Mouse (Mus musculus) skeletal muscle tissue, adult 2 months (tissue): ENCODE measurements around the gene Myh3.

Source experiments
- DNase-seq: peaks from one replicate; pipeline ENCODE4 v3.0.0-alpha.2; 2012; ENCODE audit warnings: low read depth, low spot score

Myh3 gene

DNA sequence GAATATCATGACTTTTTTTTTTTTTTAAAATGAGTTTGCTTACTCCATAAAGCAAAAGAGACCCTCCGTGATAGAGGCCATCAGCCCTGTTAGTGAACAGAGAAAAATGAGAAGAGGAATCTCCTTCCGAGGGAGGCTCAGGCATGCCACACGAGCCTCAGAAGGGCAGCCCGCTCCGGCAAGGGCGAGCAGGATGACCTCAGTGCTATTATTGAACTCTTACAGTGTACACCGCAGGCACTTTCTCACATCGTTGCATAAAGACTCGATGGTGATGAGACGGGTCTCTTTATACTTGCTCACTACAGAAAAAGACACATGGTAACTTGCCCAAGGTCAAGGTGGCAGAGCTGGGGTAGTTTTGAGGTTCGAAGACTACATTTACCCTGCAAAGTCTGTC is 26.6 kb downstream of the Myh3 start:
- peak; percentile 89 for DNase-seq

DNA sequence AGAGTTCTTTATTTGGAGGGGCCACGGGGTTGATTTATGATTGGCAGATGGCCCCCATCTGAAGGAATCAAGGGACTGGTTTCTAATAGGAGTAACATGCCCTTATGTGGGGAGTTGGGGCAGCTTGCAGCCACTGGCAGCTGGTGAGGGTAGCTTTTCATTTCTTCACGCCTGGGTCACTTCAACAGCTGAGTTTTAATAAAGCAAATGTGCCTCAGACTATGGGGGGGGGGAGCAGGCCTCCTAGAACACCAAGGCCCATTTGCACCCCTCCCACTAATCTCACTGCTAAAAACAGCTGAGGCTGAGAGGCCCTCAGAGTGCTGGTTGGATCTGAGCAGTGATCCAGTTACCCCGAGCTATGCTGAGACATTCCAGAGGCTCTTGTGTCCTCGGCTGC is 27.6 kb downstream of the Myh3 start:
- DNase-seq: peak; percentile 91

DNA sequence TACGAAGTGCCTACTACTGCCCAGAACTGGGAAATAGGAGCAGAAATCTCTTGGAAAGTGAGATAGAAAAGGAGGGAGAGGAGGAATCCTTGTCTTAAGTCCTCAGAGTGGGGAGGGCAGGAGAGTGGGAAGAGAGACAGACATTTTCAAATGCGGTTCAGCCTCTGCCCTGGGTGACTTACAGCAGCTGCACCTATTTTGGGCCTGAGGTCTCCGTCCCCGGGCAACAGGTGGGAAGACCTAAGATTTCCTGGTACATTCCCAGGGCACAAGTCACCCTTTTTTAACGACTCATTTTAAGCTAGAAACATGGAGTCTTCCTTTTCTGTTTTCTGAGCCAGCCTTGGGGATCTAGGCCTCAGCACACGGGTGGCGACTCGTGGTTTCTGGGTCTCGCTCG is 28.9 kb downstream of the Myh3 start:
- DNase-seq: no peak

DNA sequence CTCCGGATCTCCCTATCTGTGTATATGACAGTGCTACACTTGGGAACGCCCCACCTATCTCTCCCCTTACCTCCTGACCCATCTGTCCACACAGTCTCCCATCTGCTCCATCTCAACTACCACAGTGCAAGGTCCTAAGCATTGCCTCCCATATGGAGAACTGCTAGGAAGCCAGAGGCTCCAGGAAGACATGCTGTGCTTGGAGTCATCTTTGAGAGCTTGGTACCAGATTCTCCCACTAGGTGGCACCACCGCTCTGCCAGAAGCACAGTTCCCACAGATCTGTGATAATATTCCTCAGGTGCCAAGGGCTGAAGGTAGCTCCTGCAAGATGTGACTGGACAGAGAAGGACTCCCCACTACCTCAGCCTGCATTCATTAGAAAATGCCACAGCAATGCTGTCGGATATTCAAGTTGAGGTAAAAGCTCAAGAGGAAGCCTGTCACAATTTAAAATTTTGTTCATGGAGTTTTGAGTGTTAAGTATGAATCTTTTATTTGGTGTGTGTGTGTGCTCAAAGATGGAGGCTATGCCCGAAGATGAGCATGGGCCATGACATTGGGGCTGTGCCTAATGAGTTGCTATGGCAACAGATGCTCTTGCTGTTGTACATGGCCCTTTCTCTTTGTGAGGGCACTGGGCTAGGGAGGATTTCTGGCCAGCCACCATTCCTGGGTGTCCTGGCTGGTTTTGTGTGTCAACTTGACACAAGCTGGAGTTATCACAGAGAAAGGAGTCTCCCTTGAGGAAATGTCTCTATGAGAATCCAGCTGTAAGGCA is 32.3 kb downstream of the Myh3 start:
- peak; percentile 85 for DNase-seq

DNA sequence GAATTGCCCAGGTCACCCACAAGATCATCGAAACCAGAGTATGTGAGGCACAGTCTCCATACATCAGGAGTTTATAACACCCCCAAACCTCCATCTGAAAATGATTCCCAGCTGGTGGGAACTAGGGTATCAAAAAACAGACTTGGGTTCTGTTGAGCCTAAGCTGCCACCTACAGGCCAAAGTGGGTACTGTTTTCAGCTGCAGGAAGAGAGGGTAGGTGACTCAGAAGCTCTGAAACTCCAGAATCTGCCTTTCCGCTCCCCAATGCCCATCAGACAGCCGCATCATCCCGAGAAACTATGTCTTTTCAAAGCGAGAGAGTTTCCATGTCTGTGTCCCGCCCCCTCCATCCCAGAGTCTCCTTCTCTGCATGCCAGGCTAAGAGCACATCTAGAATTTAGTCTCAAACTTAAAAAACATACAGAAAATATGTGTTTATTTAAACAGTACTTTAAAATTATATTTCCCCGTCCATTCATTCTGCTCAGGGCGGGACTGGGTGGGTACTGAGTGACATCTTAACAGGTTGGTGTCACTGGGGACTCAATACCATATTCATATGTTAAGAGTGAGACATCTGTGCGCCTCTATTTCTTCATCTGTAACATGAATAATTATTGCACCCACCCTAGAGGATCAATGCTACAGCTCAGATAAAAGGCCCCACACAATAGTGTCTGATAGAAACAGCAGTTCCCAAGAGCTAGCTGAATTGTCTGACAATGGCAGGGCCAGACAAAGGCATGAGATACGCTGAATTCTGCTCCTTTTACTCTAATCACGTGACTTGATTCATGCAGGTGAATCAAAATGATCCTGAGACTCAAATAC is 34.1 kb downstream of the Myh3 start:
- peak; percentile 82 for DNase-seq

DNA sequence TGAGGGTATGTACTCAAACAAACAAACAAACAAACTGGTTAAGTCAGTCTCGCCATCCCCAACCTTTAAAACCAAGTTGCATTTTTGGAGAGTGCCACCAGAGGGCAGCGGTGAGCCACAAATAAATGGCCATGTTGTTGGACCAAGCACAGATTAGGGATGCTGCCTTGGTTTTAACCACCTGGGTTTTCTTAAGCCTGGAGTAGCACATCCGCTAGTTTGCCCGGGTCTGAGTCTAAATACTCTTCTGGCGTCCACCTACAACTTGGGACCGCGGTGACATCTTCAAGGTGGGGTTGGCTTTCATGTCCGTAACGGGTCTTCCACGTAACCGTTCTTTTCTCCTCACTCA is 34.7 kb downstream of the Myh3 start:
- peak; percentile 85 for DNase-seq

DNA sequence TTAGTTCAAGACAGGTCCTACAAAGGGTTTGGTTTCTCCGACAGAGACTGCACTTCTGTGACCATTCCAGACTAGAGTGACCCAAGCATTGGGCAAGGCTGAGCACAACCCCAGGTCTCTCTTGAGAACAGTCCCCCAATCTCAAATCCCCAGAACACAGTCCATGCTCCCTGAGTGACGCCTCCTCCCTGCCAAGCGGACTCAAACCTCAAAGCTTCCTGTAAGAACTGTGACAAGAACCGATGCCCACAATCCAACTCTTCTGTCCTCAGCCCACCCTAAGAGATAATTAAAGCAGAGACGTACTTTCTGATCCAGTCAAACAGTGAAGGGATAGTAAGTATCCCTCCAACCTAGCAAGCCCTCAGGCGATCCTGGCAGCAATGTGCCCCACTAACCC is 35.3 kb downstream of the Myh3 start:
- DNase-seq: peak; percentile 67

DNA sequence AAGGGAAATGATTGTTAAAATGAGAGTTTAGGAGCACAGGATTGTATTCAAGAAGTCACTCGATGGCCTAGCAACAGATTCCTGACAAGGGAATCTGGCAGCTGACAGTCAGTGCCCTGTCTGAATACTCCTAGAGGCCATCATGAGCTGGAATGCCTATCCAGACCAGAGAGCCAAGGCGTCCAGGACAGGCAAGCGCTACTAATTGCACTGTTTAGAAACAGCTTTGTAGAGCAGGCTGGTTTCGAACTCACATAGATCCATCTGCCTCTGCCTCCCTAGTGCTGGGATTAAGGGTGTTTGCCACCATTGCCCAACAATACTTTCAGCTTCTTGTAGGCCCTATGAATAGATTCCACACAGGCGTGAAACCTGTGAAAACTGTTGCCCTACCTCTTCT is 36.2 kb downstream of the Myh3 start:
- no peak for DNase-seq

DNA sequence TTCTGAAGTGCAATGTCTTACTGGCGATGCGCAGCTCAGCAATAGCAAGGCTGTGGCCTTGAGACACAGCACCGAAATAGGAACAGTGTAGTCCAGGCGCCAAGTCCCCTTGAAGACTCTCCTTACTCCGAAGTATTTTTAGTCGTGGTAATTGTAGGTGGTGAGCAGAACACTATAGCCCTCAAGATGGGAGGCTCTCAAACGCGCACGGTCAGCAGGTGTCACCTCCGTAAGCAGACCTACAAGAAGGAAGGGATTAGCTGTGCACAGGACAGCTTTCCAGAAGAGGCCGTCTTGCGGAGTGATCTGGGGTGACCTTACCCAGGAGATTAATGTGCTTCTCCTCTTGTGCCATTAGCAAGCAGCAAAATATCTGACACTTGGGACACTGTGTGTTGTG is 36.8 kb downstream of the Myh3 start:
- peak; percentile 98 for DNase-seq

DNA sequence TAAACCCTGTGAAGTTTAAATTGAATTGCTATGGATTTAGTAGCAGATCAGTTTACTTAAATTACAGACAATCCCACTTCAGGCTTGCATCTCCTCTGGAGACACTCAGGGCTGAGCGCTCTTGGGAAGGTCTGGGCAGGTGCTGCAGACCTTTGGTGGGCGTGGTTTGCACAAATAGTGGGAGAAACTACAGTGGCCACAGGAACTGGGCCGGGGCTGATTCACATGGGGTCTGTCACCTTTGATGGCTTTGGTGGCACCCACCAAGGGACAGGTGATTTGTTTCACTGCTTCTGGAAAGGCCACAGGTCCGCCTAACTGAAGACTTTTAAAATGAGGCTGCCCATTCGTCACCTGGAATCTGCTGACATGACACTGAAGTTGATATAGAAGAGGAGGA is 38.6 kb downstream of the Myh3 start:
- no peak for DNase-seq

DNA sequence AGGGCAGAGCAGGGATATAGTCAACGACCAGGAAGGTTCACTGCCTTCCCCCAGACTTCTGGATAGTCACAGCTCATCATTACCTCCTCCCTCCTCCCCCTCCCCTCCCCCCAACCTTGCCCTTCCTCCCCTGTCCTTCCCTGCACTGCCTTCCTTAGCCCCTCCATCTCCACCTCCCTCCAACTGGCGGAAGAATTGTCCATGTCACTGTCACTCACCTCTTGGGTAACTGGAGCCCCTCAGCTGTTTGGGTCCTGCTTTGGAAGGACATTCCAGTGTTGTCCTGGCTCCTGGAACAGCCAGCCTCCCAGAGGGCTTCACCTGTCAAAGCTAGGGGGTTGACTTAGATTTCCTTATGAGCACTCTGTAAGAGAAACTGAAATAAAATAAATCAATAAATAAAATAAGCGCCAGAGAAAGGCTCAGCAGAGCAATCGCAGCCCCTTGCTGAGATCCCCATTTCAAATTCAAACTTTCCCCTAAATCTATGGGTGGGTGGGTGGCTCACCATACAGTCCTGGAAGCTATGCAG is 41.5 kb downstream of the Myh3 start:
- peak; percentile 96 for DNase-seq

DNA sequence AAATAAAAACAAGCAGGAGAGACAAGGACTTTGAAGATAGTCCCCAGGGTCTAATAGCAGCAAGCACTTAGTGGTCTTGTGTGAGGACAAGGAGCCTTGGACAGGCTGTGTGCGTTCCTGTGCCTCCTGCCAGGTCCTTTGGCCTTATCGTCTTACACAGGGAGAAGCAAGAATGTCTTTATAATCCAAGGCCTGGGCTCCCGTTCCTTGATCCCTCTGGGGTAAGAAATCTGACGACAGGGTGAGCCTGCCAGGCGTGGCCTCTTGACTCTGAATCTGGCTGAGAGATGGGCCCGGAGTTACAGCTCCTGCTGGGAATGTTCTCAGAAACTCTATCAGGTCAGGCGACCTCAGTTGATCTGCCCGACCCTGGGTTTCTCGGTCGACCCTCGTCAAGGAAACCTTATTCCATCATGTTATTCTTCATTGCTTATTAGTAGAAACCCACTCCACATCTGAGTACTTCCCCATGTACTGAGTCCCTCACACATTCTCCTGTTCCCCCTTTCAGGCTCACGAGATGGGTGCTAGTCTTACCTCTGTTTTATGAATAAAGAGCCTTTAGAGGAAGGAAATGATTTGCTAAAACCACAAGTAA is 42.7 kb downstream of the Myh3 start:
- DNase-seq: peak; percentile 97

DNA sequence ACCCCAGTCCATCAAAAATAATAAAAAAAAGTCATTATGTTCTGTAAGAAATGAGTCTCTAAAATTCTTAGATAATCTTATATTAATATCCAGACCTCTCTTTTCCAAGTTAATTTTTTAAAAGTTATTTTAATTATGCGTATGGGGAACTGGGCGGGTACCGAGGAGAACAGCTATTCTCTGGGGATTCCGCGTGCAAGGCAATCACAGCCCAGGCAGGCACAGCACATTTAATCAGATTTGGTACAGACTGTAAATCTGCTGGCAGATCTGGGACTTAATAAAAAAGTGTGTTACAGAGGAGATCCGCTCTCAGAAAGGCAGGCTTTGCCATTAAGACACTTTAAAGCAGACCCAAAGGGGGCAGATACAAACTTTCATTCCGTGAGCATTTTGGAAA is 46.8 kb downstream of the Myh3 start:
- no peak for DNase-seq

DNA sequence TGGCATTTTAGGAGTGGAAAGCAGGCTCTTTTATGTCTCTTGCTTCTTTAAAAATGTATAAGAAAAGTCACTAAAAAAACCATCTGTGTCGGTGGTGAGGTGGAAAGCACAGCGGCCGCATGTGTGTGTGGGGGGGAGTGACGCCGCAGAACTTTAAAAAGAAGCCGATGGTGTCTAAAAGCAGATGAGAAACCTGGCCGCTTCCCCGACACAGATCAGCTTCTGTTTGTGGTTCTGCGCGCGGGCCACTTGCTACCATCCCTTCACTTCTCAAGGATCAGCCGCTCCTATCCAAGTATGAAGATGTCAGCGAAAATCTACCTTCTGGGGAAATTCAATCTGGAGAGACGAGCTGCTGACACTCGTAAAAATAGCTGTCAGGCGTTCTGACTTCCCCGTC is 47.3 kb downstream of the Myh3 start:
- peak; percentile 95 for DNase-seq

DNA sequence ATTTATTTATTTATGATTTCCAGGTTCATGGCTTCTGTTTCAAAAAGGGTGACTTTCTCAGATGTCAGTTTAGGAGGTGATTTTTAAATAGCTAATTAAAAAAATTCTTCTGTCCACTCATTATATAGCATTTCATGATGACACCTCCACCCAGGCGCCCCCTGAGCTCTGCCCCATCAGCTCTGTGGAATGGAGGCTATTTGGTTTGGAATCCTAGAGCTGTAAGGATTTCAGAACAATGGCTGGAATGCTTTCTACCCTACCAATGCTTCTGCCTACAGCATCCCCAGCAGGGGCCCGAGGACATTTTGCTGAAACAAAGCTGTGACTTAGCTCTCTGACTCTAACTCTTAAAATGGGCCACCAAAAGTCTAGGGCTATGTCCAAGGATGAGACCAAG is 55.4 kb downstream of the Myh3 start:
- no peak for DNase-seq

DNA sequence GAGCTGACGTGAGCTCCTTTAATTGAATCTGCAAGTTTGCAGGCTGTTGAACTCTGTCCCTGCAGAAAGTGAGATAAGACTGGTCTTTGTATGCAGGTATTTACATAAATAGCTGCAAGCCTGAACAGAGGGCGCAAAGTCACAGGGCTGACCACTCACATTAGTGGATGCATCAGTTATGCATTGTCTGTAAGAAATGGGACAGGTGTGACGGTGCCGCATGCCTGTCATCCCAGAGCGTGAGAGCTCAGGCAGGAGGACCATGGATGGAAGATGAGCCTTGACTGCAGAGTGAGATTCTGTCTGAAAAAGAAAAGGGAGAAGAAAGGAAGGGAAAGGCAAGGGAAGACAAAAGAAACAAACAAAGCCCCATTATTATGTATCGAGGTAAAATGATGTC is 56.6 kb downstream of the Myh3 start:
- DNase-seq: no peak

DNA sequence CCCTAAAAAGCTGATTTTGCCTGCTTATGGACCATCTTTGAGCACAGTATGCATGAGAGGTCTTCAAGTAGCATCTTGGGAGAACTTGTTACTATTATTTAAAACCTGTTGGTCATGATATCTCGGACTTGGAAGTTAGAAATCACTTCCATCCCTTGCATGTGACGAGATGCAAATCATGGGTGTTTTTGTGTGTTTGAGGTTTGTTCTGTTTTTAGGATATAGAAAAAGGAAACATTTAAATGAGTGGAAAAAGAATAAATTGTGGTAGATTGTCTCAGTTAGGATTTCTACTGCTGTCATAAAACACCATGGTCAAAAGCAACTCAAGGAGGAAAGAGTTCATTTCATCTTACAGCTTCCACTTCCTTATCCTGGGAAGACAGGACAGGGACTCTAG is 57.4 kb downstream of the Myh3 start:
- DNase-seq: no peak

DNA sequence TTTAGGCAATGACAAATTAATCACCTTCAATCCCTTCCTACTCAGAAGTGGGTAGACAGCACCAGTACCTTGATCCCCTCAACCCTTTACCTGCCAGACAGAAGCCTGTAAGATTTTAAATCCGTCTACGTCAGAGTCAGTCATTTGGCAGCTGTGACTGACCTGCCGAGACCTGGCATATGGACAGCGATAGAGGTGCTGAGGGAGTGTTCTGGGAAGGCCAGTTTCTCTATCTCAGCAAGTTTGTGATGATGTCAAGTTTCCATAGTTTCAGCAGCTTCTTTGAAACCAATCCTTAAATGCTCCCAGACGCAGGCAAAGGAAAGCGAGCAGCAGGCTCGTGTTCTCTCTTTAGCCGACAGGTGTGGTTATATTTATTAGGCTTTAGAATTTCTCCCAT is 61.5 kb downstream of the Myh3 start:
- peak; percentile 95 for DNase-seq

DNA sequence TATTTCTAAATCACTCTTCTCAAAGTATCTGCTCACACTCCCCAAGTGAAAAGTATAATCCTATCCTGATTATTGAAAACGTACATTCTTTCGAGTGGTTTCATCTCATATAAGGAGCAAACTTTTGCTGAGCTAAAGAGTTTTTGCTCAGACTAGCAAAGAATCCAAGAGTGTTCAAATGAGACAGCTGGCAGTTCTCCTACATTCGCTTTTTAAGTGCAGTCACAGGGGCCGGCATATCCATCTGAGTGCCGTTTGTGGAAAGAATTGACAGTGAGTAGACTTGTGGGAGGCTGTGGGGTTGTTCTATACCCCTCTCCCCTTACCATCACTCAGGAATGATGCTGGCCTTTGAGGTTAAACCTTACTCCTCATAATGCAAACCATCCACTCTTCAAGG is 62.1 kb downstream of the Myh3 start:
- peak; percentile 47 for DNase-seq

DNA sequence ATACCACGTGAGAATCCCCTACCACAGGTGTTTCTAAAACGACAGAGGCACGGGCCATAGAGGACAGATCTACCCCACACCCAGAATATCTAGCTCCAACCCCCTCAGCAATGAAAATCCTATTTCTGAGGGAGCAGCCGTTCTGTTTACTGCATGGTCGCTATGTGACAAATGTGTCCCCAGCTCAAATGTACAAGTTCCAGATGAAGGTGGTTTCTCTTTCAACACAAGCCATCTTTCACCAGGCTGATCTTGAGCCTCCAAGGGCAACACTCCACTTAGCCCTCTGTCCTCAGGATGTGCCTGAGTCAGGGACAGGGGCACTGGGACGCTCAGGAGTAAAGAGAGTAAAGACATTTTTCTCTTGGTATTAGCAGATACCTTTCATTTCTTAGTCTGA is 62.9 kb downstream of the Myh3 start:
- DNase-seq: peak; percentile 88

DNA sequence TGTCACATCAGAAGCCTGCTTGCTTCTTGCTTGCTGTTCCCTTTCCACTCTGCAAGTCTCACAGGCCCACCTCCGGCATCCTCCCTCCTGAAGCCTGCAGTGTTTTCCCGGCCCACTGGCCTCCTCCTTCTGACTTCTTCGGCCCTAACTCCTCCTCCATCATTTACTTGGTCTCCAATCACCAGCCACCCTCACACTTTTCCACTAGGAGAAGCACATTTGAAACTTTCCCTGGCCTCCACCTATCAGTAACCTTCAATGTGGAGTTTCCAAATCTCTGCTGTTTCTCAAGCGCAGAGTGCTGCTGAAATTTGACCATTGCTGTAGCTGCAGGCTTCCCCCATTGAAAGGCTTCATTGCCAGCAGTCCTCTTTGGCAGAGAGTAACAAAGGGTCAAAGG is 63.9 kb downstream of the Myh3 start:
- peak; percentile 76 for DNase-seq

DNA sequence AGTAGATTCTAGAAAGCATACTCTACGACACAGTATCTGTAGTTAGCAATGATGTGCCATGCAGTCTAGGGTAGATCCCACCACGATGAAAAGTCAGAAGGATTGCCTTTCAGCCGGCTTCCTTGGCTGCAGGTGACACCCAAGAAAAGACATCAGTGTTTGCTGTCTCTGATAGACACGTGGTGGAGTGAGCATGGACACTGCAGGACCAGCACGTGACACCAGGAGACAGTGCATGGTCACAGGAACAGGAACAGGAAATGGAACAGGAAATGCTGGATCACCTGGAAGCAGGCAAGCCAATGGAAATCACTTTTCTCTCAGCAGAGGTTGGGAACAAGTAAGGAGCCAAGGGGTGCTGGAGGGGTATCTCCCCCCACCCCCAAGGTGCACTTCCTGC is 65.0 kb downstream of the Myh3 start:
- DNase-seq: peak; percentile 69
